Mouse (Mus musculus) forebrain, embryonic 12.5 days (tissue): ENCODE data around the gene Os9. TPM values are rescaled to one million over a fixed set of nuclear protein-coding genes. Genes with fewer than 3 reads are reported as not detected.
"Not testable (repeated sequence)": the region's sequence is repeated elsewhere in the genome, so short reads cannot be mapped to it uniquely, and the experiment has no call there.

Source experiments
- ATAC-seq: fragments of 200-750 bp; cut with Nextera tagmentation; 2 replicates; pipeline ENCODE4 v1.8.0; 2017; ENCODE audit warnings: moderate TSS enrichment; ENCODE audit not compliant: low FRiP score
- H3K27ac ChIP-seq: fragments of 300-500 bp; sonication (generic); 2 replicates; pipeline ENCODE4 v1.5.1; 2016; ENCODE audit warnings: mild to moderate bottlenecking
- H3K27me3 ChIP-seq: fragments of 300-500 bp; sonication (generic); 2 replicates; pipeline ENCODE4 v1.6.1; 2016; ENCODE audit warnings: mild to moderate bottlenecking
- H3K36me3 ChIP-seq: fragments of 300-500 bp; sonication (generic); replicated peaks from 2 replicates; pipeline ENCODE4 v1.6.1; 2016; ENCODE audit warnings: mild to moderate bottlenecking
- H3K4me1 ChIP-seq: fragments of 300-500 bp; sonication (generic); 2 replicates; pipeline ENCODE4 v1.6.1; 2016
- H3K4me2 ChIP-seq: fragments of 300-500 bp; sonication (generic); 2 replicates; pipeline ENCODE4 v1.6.1; 2016; ENCODE audit warnings: mild to moderate bottlenecking, moderate library complexity
- H3K4me3 ChIP-seq: fragments of 300-500 bp; sonication (generic); replicated peaks from 2 replicates; pipeline ENCODE4 v1.5.1; 2016; ENCODE audit warnings: mild to moderate bottlenecking
- H3K9ac ChIP-seq: fragments of 300-500 bp; sonication (generic); 2 replicates; pipeline ENCODE4 v1.6.1; 2016; ENCODE audit warnings: mild to moderate bottlenecking
- H3K9me3 ChIP-seq: fragments of 300-500 bp; sonication (generic); 2 replicates; pipeline ENCODE4 v1.6.1; 2016
- WGBS: fragments of 180-500 bp; shearing (Covaris S2); methylation state at CpG from one replicate; pipeline ENCODE4 v1.1.7; 2016; 5-methylcytosine and 5-hydroxymethylcytosine counted together
- polyA plus RNA-seq: library from polyadenylated mRNA; unstranded; fragments of >200 nt; fragmentation: Nextera tagmentation; extraction: Ambion mirVana; gene quantifications from 2 replicates; pipeline ENCODE4 v1.2.1, GENCODE M21; 2016

The Os9 gene
- polyA plus RNA-seq, 1 experiment from 2014 or later = 86.1 TPM

DNA sequence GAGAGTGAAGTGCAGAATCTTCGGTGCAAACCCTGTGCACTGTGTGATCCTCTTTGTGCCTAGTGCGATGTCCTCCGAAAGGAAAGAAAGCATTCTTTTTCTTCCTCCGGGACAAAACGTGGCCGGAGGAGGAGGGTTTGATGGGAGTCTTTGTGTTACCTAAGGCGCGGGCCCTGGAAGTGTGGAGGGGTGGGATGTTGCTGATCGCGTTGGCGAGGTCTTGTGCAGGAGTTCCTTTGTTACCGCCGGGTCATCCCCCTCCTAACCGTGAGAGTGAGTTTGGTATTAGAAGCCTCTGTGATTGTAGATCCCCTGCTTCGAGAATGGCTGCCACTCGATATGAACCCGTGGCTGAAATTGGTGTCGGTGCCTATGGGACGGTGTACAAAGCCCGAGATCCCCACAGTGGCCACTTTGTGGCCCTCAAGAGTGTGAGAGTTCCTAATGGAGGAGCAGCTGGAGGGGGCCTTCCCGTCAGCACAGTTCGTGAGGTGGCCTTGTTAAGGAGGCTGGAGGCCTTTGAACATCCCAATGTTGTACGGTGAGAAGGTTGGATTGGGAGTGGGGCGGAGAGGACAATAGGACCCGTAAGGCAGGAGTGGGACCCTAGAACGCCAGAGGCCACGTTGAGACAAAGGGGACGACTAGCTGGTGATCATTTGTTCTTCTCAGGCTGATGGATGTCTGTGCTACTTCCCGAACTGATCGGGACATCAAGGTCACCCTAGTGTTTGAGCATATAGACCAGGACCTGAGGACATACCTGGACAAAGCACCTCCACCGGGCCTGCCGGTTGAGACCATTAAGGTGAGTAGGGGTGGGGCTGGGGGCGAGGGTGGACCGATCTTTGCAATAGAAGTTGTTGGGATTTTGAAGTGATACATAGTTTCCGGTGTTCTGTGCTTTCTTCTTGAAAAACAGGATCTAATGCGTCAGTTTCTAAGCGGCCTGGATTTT lies 56.7 kb downstream of the Os9 start:
- Histone ChIP-seq H3K4me3 (peak overlapping the region; percentile 76), H3K4me1 (peaks cover 57% of the 10 kb centered on the region), H3K4me2 (peak overlapping the region; percentile 82), H3K27ac (peak overlapping the region; percentile 94), H3K9me3 (no peaks in the 10 kb centered on the region), H3K36me3 (peaks cover 42% of the 10 kb centered on the region), H3K9ac (peak overlapping the region; percentile 99), H3K27me3 (no peaks in the 10 kb centered on the region)
- 13% methylated on average over 37 of the region's 37 CpGs for WGBS
- ATAC-seq = no peak

GRCm38 (mm10) chr10:127063239-127063872 lies 57.6 kb downstream of the Os9 start, which contains the start of gene Cdk4:
Gene Cdk4 (plus strand): TSS chr10:127063534.
- Histone ChIP-seq H3K9me3 (no peaks in the 10 kb centered on the region), H3K4me3 (peak within 1 kb of the TSS; percentile 76), H3K4me2 (peak within 1 kb of the TSS; percentile 82), H3K27ac (peak within 1 kb of the TSS; percentile 94), H3K4me1 (peaks cover 57% of the 10 kb centered on the region), H3K36me3 (peaks cover 39% of the 10 kb centered on the region), H3K9ac (peak within 1 kb of the TSS; percentile 99), H3K27me3 (no peaks in the 10 kb centered on the region)
- ATAC-seq = peak; percentile 93
- under 1% methylated on average over 46 of the region's 46 CpGs for WGBS

- ATAC-seq = no peak
- no peak overlapping the region for H3K4me2 ChIP-seq
- no peaks in the 10 kb centered on the region; the same call in 1 of the 2 replicates for H3K27me3 ChIP-seq
- H3K9ac ChIP-seq = no peak overlapping the region
- H3K36me3 ChIP-seq = peaks cover 33% of the 10 kb centered on the region
- no peaks in the 10 kb centered on the region for H3K9me3 ChIP-seq
- H3K4me1 ChIP-seq = peaks cover 57% of the 10 kb centered on the region
- no peak overlapping the region for H3K4me3 ChIP-seq
- H3K27ac ChIP-seq = no peak overlapping the region
- 83% methylated on average over 5 of the region's 5 CpGs for WGBS
Observed at GRCm38 (mm10) chr10:127062503-127062902, 58.4 kb downstream of the Os9 start.

- H3K9me3 ChIP-seq, H3K9ac ChIP-seq, H3K4me3 ChIP-seq, H3K27ac ChIP-seq, ATAC-seq, H3K4me2 ChIP-seq, H3K27me3 ChIP-seq: not testable (repeated sequence)
- Histone ChIP-seq H3K36me3 (peaks cover 33% of the 10 kb centered on the region), H3K4me1 (peaks cover 60% of the 10 kb centered on the region)
- 96% methylated on average over 4 of the region's 4 CpGs for WGBS
Observed at GRCm38 (mm10) chr10:127062101-127062500, 58.8 kb downstream of the Os9 start.

DNA sequence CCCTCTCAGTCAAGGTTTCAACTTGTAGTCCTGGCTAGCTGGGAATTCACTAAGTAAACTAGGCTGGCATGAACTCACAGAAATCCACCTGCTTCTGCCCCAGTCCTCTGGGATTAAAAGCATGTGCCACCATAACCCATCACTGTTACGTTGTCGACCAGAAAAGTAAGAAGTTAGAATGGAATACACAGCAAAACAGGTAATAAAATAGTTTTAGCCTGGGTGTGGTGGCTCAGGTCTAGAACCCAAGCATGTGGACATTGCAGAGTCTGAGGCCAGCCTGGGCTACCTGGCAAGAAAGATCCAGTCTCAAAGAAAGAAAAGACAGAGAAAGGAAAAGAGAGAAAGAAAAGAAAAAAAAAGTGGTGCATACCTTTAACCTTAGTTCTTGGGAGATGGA lies 59.4 kb downstream of the Os9 start:
- Histone ChIP-seq H3K27ac (peak overlapping the region; percentile 97), H3K9me3 (no peaks in the 10 kb centered on the region), H3K27me3 (no peaks in the 10 kb centered on the region; the same call in 1 of the 2 replicates), H3K4me1 (peaks cover 57% of the 10 kb centered on the region), H3K36me3 (peaks cover 32% of the 10 kb centered on the region), H3K9ac (0 out of 2 replicates have a peak overlapping the region, but pooled peaks have one; percentile 98), H3K4me2 (peak overlapping the region; percentile 96; the same call in 1 of the 2 replicates), H3K4me3 (no peak overlapping the region)
- WGBS = 75% methylated on average over 2 of the region's 2 CpGs
- ATAC-seq = no peak

DNA sequence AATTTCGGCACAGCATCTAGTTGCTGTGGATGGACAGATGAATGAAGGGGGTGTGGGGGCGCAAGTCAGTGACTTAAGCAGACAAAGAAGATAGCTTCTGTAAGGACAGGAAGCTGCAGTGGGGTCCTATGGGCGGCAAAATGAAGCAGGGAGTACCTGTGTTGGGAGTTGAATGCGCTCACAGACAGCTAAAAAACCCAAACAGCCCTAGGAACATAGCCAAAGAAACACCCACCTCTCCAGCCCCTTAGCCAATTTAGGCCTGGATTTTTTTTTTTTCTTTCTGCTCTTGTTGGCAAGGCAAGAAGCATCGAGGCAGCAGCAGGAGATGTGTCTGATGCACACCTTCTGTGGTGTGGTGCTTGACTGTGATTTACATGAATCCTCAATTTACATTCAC lies 59.8 kb downstream of the Os9 start:
- H3K4me2 ChIP-seq = peak overlapping the region; percentile 96
- H3K27ac ChIP-seq = peak overlapping the region; percentile 97
- H3K9me3 ChIP-seq = no peaks in the 10 kb centered on the region
- 16% methylated on average over 5 of the region's 5 CpGs for WGBS
- H3K36me3 ChIP-seq = peaks cover 32% of the 10 kb centered on the region
- ATAC-seq = no peak
- H3K9ac ChIP-seq = peak overlapping the region; percentile 98; the same call in 1 of the 2 replicates
- peaks cover 56% of the 10 kb centered on the region for H3K4me1 ChIP-seq
- H3K27me3 ChIP-seq = no peaks in the 10 kb centered on the region; the same call in 1 of the 2 replicates
- H3K4me3 ChIP-seq = peak overlapping the region; percentile 99

DNA sequence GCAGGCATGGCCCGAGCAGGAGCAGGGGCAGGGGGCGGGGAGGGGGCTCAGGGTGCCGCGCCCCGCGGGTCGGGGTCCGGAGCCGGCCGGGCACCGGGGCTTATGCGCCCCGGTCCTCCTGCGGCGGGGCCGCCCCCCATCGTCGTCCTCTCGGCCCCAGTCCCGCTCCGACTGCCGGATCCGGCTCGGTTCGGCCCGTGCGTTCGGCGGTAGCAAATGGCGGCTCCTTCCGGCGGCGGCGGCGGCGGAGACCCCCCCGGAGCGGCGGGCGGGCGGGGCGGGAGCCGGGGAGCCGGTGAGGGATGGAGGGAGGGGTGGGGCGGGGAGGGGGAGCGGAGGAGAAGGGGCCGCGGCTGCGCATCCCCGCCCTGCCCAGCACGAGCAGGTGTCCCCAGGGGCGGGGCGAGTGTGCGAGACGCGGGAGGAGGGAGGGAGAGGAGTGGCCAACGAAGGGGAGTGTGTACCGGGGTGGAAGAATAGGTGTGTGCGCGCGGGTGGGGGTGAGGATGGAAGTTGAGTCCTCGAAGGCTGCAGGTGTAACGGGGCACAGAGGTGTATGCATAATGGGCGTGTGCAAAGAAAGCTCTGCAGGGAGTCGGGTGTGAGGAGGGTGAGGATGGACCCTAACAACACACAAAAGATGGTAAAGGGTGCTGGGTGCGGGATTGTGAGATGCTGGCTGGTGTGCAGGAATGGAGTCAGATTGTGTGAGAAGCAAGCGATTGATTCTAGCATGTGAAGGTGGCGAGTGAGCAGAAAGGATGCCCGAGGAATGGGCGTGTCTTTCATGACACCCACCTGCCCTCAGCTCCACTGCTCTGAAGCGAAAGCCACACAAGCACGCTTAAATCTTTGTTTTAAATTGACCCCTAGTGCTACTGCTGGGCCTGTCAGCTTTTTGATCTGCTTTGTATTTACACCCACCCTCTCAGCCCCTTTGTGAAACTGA lies 60.7 kb downstream of the Os9 start, which contains the start of gene March9:
March9 (minus strand) TSS at position 217 of the 949 bp plus-strand sequence.
- peak; percentile 54 for ATAC-seq
- Histone ChIP-seq H3K9ac (peak within 1 kb of the TSS; percentile 98), H3K36me3 (peaks cover 32% of the 10 kb centered on the region), H3K27me3 (no peaks in the 10 kb centered on the region; the same call in 1 of the 2 replicates), H3K4me1 (peaks cover 52% of the 10 kb centered on the region), H3K4me3 (peak within 1 kb of the TSS; percentile 99), H3K27ac (peak within 1 kb of the TSS; percentile 97), H3K9me3 (no peaks in the 10 kb centered on the region), H3K4me2 (peak within 1 kb of the TSS; percentile 96)
- under 1% methylated on average over 67 of the region's 72 CpGs for WGBS

DNA sequence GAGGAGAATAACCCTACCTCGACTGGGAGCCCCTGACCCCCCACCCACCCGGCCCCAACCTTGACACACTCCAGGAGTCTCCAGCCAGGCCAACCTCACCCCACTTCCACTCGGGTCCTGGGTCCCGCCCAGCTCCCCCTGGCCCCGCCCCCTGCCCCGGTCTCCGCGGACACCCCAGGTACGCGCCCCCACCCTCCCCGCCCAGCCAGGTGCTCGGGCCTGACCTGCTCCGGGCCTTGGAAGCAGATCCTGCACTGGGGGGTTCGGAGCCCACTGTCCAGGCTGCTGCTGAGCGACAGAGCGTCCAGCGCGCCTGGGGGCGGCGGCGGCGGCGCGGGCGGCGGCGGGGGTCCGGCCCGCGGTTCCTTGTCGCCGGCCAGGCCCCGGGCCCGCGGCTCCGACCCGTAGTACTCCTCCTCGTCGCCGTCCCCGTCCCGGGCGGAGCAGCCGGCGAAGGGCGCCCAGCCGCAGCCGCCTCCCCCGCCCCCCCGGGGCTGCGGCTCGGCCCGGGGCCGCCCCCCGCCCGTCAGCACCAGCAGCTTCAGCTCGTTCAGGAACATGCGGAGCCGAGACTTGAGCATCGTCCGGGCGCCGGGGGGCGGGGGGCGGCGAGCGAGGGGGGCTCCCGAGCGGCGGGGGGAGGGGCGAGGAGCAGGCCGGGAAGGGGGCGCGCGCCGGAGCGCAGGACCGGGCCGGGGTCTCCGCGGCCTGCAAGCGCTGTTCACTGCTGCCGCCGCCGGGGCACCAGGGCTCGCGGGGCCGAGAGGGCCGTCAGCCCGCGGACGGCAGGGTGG lies 61.6 kb downstream of the Os9 start:
- peak; percentile 15 for ATAC-seq
- Histone ChIP-seq H3K4me3 (peak overlapping the region; percentile 99), H3K9ac (peak overlapping the region; percentile 98), H3K27me3 (no peaks in the 10 kb centered on the region; the same call in 1 of the 2 replicates), H3K9me3 (no peaks in the 10 kb centered on the region), H3K27ac (peak overlapping the region; percentile 97), H3K4me1 (peaks cover 45% of the 10 kb centered on the region), H3K36me3 (peaks cover 32% of the 10 kb centered on the region), H3K4me2 (peak overlapping the region; percentile 96)
- under 1% methylated on average over 61 of the region's 92 CpGs for WGBS

DNA sequence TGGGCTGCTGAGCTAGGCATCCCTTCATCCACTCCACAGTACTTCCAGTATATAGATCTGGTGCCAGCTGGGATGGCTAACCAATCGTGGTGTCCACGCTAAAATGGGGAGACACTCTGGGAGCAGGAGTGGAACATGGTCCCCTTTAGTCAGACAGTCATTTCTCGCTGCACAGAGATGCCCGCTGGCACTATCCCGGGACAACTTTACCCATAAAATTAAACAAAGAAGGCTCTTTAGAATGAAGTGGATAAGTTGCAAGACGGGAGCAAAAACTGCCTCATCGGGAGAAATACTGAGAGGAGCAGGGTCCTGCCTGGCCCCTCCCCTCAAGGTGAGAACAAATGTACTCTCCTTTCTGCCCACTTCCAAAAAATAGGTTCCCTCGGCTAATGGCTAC lies 62.2 kb downstream of the Os9 start:
- Histone ChIP-seq H3K4me2 (peak overlapping the region; percentile 96), H3K4me1 (peaks cover 45% of the 10 kb centered on the region), H3K27ac (peak overlapping the region; percentile 27; the same call in 1 of the 2 replicates), H3K9me3 (no peaks in the 10 kb centered on the region), H3K9ac (peak overlapping the region; percentile 98), H3K27me3 (no peaks in the 10 kb centered on the region; the same call in 1 of the 2 replicates), H3K4me3 (peak overlapping the region; percentile 99), H3K36me3 (peaks cover 39% of the 10 kb centered on the region)
- ATAC-seq = no peak
- 5% methylated on average over 8 of the region's 8 CpGs for WGBS

GRCm38 (mm10) chr10:127058161-127058560 lies 62.8 kb downstream of the Os9 start:
- under 1% methylated on average over 9 of the region's 9 CpGs for WGBS

GRCm38 (mm10) chr10:127056490-127056889 lies 64.4 kb downstream of the Os9 start:
- H3K27ac ChIP-seq = no peak overlapping the region
- no peak for ATAC-seq
- no peak overlapping the region for H3K4me3 ChIP-seq
- no peaks in the 10 kb centered on the region for H3K9me3 ChIP-seq
- H3K4me2 ChIP-seq = no peak overlapping the region
- peaks cover 35% of the 10 kb centered on the region for H3K4me1 ChIP-seq
- WGBS = 93% methylated on average over 20 of the region's 20 CpGs
- H3K9ac ChIP-seq = no peak overlapping the region
- peaks cover 42% of the 10 kb centered on the region for H3K36me3 ChIP-seq
- H3K27me3 ChIP-seq = peaks cover 9% of the 10 kb centered on the region

More at GRCm38 (mm10) chr10:127058161-127058560, 62.8 kb downstream of the Os9 start:
- no peaks in the 10 kb centered on the region; the same call in 1 of the 2 replicates for H3K27me3 ChIP-seq
- peak; percentile 28 for ATAC-seq
- H3K4me2 ChIP-seq = peak overlapping the region; percentile 96
- peaks cover 42% of the 10 kb centered on the region for H3K36me3 ChIP-seq
- no peaks in the 10 kb centered on the region for H3K9me3 ChIP-seq
- peaks cover 45% of the 10 kb centered on the region for H3K4me1 ChIP-seq
- H3K4me3 ChIP-seq = peak overlapping the region; percentile 99
- H3K9ac ChIP-seq = peak overlapping the region; percentile 98; the same call in 1 of the 2 replicates
- no peak overlapping the region for H3K27ac ChIP-seq
